Mouse (Mus musculus) gastrocnemius, postnatal 25 days (tissue): ENCODE measurements around the gene Tcaf2. TPM values are rescaled to one million over a fixed set of nuclear protein-coding genes. Genes with fewer than 3 reads are reported as not detected.

Source experiments
- DNase-seq: peaks from one replicate; pipeline ENCODE4 v3.0.0; 2022
- long read RNA-seq, 2 experiments: library from polyadenylated mRNA; stranded (forward); transcript quantifications; one replicate each; pipeline ENCODE4 v2.0.0; 2021
- total RNA-seq, 2 experiments: library from RNA; stranded (reverse); gene quantifications; 1 replicate in 1 of 2; 2 replicates in 1 of 2; pipeline ENCODE4 v1.2.3; 2021

The Tcaf2 gene
- total RNA-seq: 1 to 10 TPM; 2.4 to 4.3 TPM
- long read RNA-seq, experiment 1: 0 reads
- long read RNA-seq, experiment 2, full-length matches to known transcripts: 1 of 1 reads
- long read RNA-seq, experiment 2, partial matches to known transcripts: 0 of 1 reads
- long read RNA-seq, experiment 2, other reads (novel, unspliced or antisense): 0 of 1 reads

GRCm38 (mm10) chr6:42644912-42645549 is at the start of gene Tcaf2:
Tcaf2 (minus strand) TSS chr6:42645254.
- DNase-seq: peak; percentile 90

GRCm38 (mm10) chr6:42692517-42693190 is 47.6 kb upstream of the Tcaf2 start:
- peak; percentile 81 for DNase-seq

GRCm38 (mm10) chr6:42692154-42692516 is 47.1 kb upstream of the Tcaf2 start:
- DNase-seq: peak; percentile 80

GRCm38 (mm10) chr6:42689761-42690160 is 44.7 kb upstream of the Tcaf2 start:
- no peak for DNase-seq

GRCm38 (mm10) chr6:42687907-42688306 is 42.9 kb upstream of the Tcaf2 start:
- DNase-seq: no peak

- DNase-seq: no peak
Measured at GRCm38 (mm10) chr6:42680077-42680476, 35.0 kb upstream of the Tcaf2 start.

GRCm38 (mm10) chr6:42676011-42676410 is 31.0 kb upstream of the Tcaf2 start:
- DNase-seq: no peak

- no peak for DNase-seq
Measured at GRCm38 (mm10) chr6:42671767-42672166, 26.7 kb upstream of the Tcaf2 start.

- DNase-seq: no peak
Measured at GRCm38 (mm10) chr6:42667722-42668121, 22.7 kb upstream of the Tcaf2 start.

- DNase-seq: peak; percentile 48
Measured at GRCm38 (mm10) chr6:42661739-42662138, 16.7 kb upstream of the Tcaf2 start.

GRCm38 (mm10) chr6:42634393-42634792 is 10.7 kb downstream of the Tcaf2 start:
- no peak for DNase-seq

- no peak for DNase-seq
Measured at GRCm38 (mm10) chr6:42631395-42631794, 13.7 kb downstream of the Tcaf2 start.

- no peak for DNase-seq
Measured at GRCm38 (mm10) chr6:42616904-42617303, 28.1 kb downstream of the Tcaf2 start.

GRCm38 (mm10) chr6:42612218-42612617 is 32.8 kb downstream of the Tcaf2 start:
- DNase-seq: no peak

GRCm38 (mm10) chr6:42610954-42611522 is 34.0 kb downstream of the Tcaf2 start:
- DNase-seq: no peak

- no peak for DNase-seq
Measured at GRCm38 (mm10) chr6:42597592-42597991, 47.5 kb downstream of the Tcaf2 start, which contains the start of gene Tcaf3. Tcaf3 (minus strand) TSS chr6:42597692.

- no peak for DNase-seq
Measured at GRCm38 (mm10) chr6:42593138-42593882, 51.7 kb downstream of the Tcaf2 start.

- DNase-seq: no peak
Measured at GRCm38 (mm10) chr6:42586569-42586968, 58.5 kb downstream of the Tcaf2 start.

- peak; percentile 17 for DNase-seq
Measured at GRCm38 (mm10) chr6:42583488-42583872, 61.6 kb downstream of the Tcaf2 start.

- no peak for DNase-seq
Measured at GRCm38 (mm10) chr6:42582741-42583487, 62.1 kb downstream of the Tcaf2 start.

GRCm38 (mm10) chr6:42578678-42579077 is 66.4 kb downstream of the Tcaf2 start:
- DNase-seq: no peak

- DNase-seq: no peak
Measured at GRCm38 (mm10) chr6:42577433-42577832, 67.6 kb downstream of the Tcaf2 start.
